Mouse (Mus musculus) right cerebral cortex, adult 2 months (tissue): ENCODE measurements around the gene Fscn2.
"Not testable (repeated sequence)": the region's sequence is repeated elsewhere in the genome, so short reads cannot be mapped to it uniquely, and the experiment has no call there.

Source experiments
- DNase-seq, 2 experiments: peaks; one replicate each; pipeline ENCODE4 v3.0.0; 2021 to 2022; ENCODE audit warnings: low spot score in 2 of 2

Gene Fscn2

DNA sequence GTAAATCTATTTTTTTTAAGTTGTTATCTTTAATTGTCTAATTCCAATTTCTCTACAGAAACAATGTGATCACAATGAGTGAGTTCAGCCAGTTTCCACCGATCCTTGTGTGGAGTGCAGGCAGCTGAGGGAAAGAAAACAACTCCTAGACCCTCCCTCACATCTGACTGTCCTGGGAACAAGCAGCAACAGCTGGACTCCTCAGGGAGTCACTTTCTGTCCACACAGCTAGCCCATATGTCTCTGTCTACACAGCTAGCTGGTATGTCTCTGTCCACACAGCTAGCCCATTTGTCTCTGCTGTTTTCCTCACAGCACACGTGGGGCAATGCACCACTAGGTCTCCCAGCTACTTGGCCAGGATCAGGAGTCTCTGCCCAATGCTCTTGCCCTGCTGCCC is 36.3 kb downstream of the Fscn2 start:
- no peak for DNase-seq

DNA sequence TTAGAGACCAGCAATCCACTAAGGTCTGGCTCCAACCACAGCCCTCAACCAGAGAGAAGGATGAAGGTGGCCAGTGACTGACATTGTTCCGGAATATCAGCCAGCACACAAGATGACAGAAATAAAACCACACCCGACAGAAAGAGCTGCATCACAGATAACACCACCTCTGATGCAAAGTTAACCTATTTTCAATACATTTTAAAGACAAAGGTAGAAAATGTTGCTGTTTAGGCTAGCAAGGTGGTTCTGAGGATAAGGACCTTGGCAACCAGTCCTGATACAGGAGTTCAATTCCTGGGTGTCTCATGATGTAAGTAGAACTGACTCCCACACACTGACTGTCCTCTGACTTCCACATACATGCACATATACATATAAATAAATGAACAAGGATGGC is 38.0 kb downstream of the Fscn2 start:
- DNase-seq, result no peak

DNA sequence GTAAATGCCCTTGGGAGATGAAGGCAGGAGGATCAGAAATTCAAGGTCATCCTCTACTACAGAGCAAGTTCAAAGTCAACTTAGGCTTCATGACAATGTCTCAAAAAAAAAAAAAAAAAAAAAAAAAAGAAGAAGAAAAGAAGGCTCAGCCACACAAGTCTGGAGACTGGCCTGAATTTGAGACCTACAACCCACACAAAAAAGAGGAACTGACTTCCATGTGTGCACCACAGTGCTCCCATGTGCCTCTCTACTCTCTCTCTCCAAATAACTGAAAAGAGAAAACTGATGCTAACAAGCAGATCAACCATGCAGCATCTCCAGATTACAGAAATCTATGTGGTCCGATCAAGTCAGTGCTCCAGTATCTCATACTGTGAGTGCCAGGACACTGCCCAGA is 43.5 kb downstream of the Fscn2 start:
- DNase-seq, result no peak

DNA sequence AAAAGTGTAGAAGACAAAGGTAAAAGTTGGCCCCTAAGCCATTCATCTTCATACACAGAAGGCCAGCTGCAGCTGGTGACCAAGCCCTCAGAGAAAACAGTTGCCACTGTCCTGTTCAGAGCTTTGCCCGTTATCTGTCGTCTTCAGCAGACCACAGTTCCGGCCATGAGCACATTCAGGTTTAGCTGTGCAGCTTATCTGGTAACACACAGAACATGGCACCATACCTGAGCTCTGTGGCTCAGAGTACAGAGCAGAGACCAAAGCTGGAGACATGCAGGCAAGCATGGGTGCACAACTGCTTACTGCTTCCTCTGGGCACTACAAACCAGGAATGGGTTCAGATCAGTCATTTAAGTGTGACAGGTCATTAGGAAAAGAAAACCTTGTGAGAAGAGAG is 44.5 kb downstream of the Fscn2 start:
- no peak for DNase-seq

DNA sequence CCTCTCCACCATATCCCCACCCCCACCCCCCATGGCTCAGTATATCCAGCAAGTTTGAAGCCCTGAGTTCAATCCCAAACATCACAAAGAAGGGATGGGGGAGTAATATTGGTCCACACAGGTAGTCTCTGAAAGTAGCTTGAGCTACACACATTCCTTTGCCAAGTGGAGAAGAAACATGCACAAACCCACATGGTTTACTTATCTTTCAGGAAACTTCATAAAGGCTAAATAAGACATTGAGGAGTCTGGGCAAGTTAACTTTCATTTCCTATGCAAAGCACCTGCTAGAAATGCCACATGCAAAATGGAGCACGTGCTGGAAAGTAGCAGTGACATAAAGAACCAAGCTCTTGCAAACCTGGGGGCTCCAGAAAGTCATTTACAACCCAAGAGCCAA is 45.1 kb downstream of the Fscn2 start:
- DNase-seq, result no peak

DNA sequence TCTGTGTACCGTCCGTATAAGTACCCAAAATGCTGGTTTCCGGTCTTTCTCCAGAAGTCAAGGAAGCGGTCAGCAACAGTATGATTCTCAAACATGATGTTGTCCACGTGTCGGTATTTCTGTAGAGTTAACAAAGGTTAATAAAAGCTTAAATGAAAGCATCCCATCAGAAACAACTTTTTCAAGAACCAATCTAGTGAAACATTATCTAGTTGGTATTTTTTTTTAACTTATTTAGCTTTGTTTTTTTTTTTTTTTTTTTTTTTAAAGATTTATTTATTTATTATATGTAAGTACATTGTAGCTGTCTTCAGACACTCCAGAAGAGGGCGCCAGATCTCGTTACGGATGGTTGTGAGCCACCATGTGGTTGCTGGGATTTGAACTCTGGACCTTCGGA is 52.3 kb downstream of the Fscn2 start:
- DNase-seq, result not testable (repeated sequence)
